Mouse (Mus musculus) monocyte, adult 2 months (primary cell): Measurements from ENCODE around the gene Lrfn2.

Experiments
- DNase-seq, 2 experiments: peaks; one replicate each; pipeline ENCODE4 v3.0.0; 2022; ENCODE audit warnings: low spot score in 2 of 2, low read depth in 1 of 2

Gene Lrfn2

GRCm38 (mm10) chr17:49124642-49125041 is 192.5 kb downstream of the Lrfn2 start:
- DNase-seq: no peak
